Mouse (Mus musculus): ENCODE measurements around the gene Nfasc. TPM values are rescaled to one million over a fixed set of nuclear protein-coding genes. Genes with fewer than 3 reads are reported as not detected.

Gene Nfasc
- polyA plus RNA-seq, 1 experiment from 2014 or later, result 1.9 TPM

- Histone ChIP-seq H3K9ac (no peak overlapping the region), H3K4me3 (replicated peaks) (no peak overlapping the region), H3K4me2 (replicated peaks) (no peak overlapping the region), H3K27me3 (no peaks in the 10 kb centered on the region), H3K9me3 (replicated peaks) (no peaks in the 10 kb centered on the region), H3K36me3 (no peaks in the 10 kb centered on the region), H3K4me1 (no peaks in the 10 kb centered on the region), H3K27ac (replicated peaks) (no peak overlapping the region)
- ATAC-seq (ENCODE audit: insufficient number of reproducible peaks, low FRiP score, low TSS enrichment, low read depth), result no peak
- 53% methylated on average over 12 of the region's 12 CpGs for WGBS
These were observed 62.7 kb downstream of the Nfasc start for GRCm38 (mm10) chr1:132678935-132679334.

- Histone ChIP-seq H3K27ac (replicated peaks) (no peak overlapping the region), H3K4me3 (replicated peaks) (no peak overlapping the region)
- WGBS, result 32% methylated on average over 5 of the region's 5 CpGs
These were observed 63.5 kb downstream of the Nfasc start for GRCm38 (mm10) chr1:132678076-132678475.

GRCm38 (mm10) chr1:132672704-132673103 is 68.9 kb downstream of the Nfasc start:
- WGBS, result 86% methylated on average over 3 of the region's 3 CpGs
- Histone ChIP-seq H3K9me3 (replicated peaks) (no peaks in the 10 kb centered on the region), H3K27ac (replicated peaks) (no peak overlapping the region), H3K4me3 (replicated peaks) (no peak overlapping the region), H3K4me2 (replicated peaks) (no peak overlapping the region), H3K27me3 (no peaks in the 10 kb centered on the region), H3K4me1 (no peaks in the 10 kb centered on the region), H3K36me3 (no peaks in the 10 kb centered on the region), H3K9ac (no peak overlapping the region)
- no peak for ATAC-seq (ENCODE audit: insufficient number of reproducible peaks, low FRiP score, low TSS enrichment, low read depth)

More at GRCm38 (mm10) chr1:132678076-132678475, 63.5 kb downstream of the Nfasc start:
- no peaks in the 10 kb centered on the region for H3K9me3 ChIP-seq (replicated peaks)
- no peak overlapping the region for H3K9ac ChIP-seq
- H3K36me3 ChIP-seq, result no peaks in the 10 kb centered on the region
- no peak for ATAC-seq (ENCODE audit: insufficient number of reproducible peaks, low FRiP score, low TSS enrichment, low read depth)
- H3K4me1 ChIP-seq, result no peaks in the 10 kb centered on the region
- H3K4me2 ChIP-seq (replicated peaks), result no peak overlapping the region
- no peaks in the 10 kb centered on the region for H3K27me3 ChIP-seq

- no peak overlapping the region for H3K4me3 ChIP-seq (replicated peaks)
- H3K27me3 ChIP-seq, result no peaks in the 10 kb centered on the region
- no peak overlapping the region for H3K9ac ChIP-seq
- WGBS, result 90% methylated on average over 6 of the region's 6 CpGs
- no peaks in the 10 kb centered on the region for H3K36me3 ChIP-seq
- H3K4me2 ChIP-seq (replicated peaks), result no peak overlapping the region
- no peaks in the 10 kb centered on the region for H3K9me3 ChIP-seq (replicated peaks)
- no peak overlapping the region for H3K27ac ChIP-seq (replicated peaks)
- no peaks in the 10 kb centered on the region for H3K4me1 ChIP-seq
- ATAC-seq (ENCODE audit: insufficient number of reproducible peaks, low FRiP score, low TSS enrichment, low read depth), result no peak
These were observed 72.4 kb downstream of the Nfasc start for GRCm38 (mm10) chr1:132669200-132669599.

- Histone ChIP-seq H3K9me3 (replicated peaks) (no peaks in the 10 kb centered on the region), H3K9ac (no peak overlapping the region), H3K4me3 (replicated peaks) (no peak overlapping the region), H3K4me2 (replicated peaks) (no peak overlapping the region), H3K27me3 (no peaks in the 10 kb centered on the region), H3K27ac (replicated peaks) (no peak overlapping the region), H3K4me1 (no peaks in the 10 kb centered on the region), H3K36me3 (no peaks in the 10 kb centered on the region)
- no peak for ATAC-seq (ENCODE audit: insufficient number of reproducible peaks, low FRiP score, low TSS enrichment, low read depth)
- WGBS, result 19% methylated on average over 4 of the region's 4 CpGs
These were observed 81.2 kb downstream of the Nfasc start for GRCm38 (mm10) chr1:132660354-132660753.

GRCm38 (mm10) chr1:132659604-132660003 is 82.0 kb downstream of the Nfasc start:
- no peak overlapping the region for H3K9ac ChIP-seq
- no peaks in the 10 kb centered on the region for H3K36me3 ChIP-seq
- no peak overlapping the region for H3K4me3 ChIP-seq (replicated peaks)
- H3K27ac ChIP-seq (replicated peaks), result no peak overlapping the region
- no peaks in the 10 kb centered on the region for H3K9me3 ChIP-seq (replicated peaks)
- WGBS, result 22% methylated on average over 3 of the region's 3 CpGs
- H3K27me3 ChIP-seq, result no peaks in the 10 kb centered on the region
- no peak overlapping the region for H3K4me2 ChIP-seq (replicated peaks)
- no peak for ATAC-seq (ENCODE audit: insufficient number of reproducible peaks, low FRiP score, low TSS enrichment, low read depth)
- H3K4me1 ChIP-seq, result no peaks in the 10 kb centered on the region

GRCm38 (mm10) chr1:132655611-132656010 is 86.0 kb downstream of the Nfasc start:
- Histone ChIP-seq H3K4me2 (replicated peaks) (no peak overlapping the region), H3K9me3 (replicated peaks) (no peaks in the 10 kb centered on the region), H3K27me3 (no peaks in the 10 kb centered on the region), H3K36me3 (no peaks in the 10 kb centered on the region), H3K4me1 (no peaks in the 10 kb centered on the region), H3K4me3 (replicated peaks) (no peak overlapping the region), H3K9ac (no peak overlapping the region), H3K27ac (replicated peaks) (no peak overlapping the region)
- 62% methylated on average over 6 of the region's 6 CpGs for WGBS
- ATAC-seq (ENCODE audit: insufficient number of reproducible peaks, low FRiP score, low TSS enrichment, low read depth), result no peak

GRCm38 (mm10) chr1:132654769-132655168 is 86.8 kb downstream of the Nfasc start:
- no peaks in the 10 kb centered on the region for H3K27me3 ChIP-seq
- no peak for ATAC-seq (ENCODE audit: insufficient number of reproducible peaks, low FRiP score, low TSS enrichment, low read depth)
- H3K9me3 ChIP-seq (replicated peaks), result no peaks in the 10 kb centered on the region
- no peaks in the 10 kb centered on the region for H3K4me1 ChIP-seq
- no peak overlapping the region for H3K27ac ChIP-seq (replicated peaks)
- no peak overlapping the region for H3K4me2 ChIP-seq (replicated peaks)
- H3K9ac ChIP-seq, result no peak overlapping the region
- no peak overlapping the region for H3K4me3 ChIP-seq (replicated peaks)
- 68% methylated on average over 9 of the region's 9 CpGs for WGBS
- H3K36me3 ChIP-seq, result no peaks in the 10 kb centered on the region

GRCm38 (mm10) chr1:132653841-132654457 is 87.6 kb downstream of the Nfasc start:
- 61% methylated on average over 12 of the region's 12 CpGs for WGBS
- no peaks in the 10 kb centered on the region for H3K27me3 ChIP-seq
- no peak overlapping the region for H3K27ac ChIP-seq (replicated peaks)
- no peak for ATAC-seq (ENCODE audit: insufficient number of reproducible peaks, low FRiP score, low TSS enrichment, low read depth)
- H3K4me2 ChIP-seq (replicated peaks), result no peak overlapping the region
- no peak overlapping the region for H3K4me3 ChIP-seq (replicated peaks)
- no peak overlapping the region for H3K9ac ChIP-seq
- no peaks in the 10 kb centered on the region for H3K4me1 ChIP-seq
- no peaks in the 10 kb centered on the region for H3K36me3 ChIP-seq
- H3K9me3 ChIP-seq (replicated peaks), result no peaks in the 10 kb centered on the region

GRCm38 (mm10) chr1:132653161-132653560 is 88.4 kb downstream of the Nfasc start:
- H3K9ac ChIP-seq, result no peak overlapping the region
- WGBS, result 75% methylated on average over 9 of the region's 9 CpGs
- H3K4me1 ChIP-seq, result no peaks in the 10 kb centered on the region
- no peaks in the 10 kb centered on the region for H3K27me3 ChIP-seq
- no peak overlapping the region for H3K27ac ChIP-seq (replicated peaks)
- H3K4me2 ChIP-seq (replicated peaks), result no peak overlapping the region
- H3K4me3 ChIP-seq (replicated peaks), result no peak overlapping the region
- no peaks in the 10 kb centered on the region for H3K36me3 ChIP-seq
- ATAC-seq (ENCODE audit: insufficient number of reproducible peaks, low FRiP score, low TSS enrichment, low read depth), result no peak
- no peaks in the 10 kb centered on the region for H3K9me3 ChIP-seq (replicated peaks)

GRCm38 (mm10) chr1:132650680-132651079 is 90.9 kb downstream of the Nfasc start:
- Histone ChIP-seq H3K9me3 (replicated peaks) (no peaks in the 10 kb centered on the region), H3K9ac (no peak overlapping the region), H3K4me3 (replicated peaks) (no peak overlapping the region), H3K36me3 (no peaks in the 10 kb centered on the region), H3K27me3 (no peaks in the 10 kb centered on the region), H3K4me2 (replicated peaks) (no peak overlapping the region), H3K4me1 (no peaks in the 10 kb centered on the region), H3K27ac (replicated peaks) (no peak overlapping the region)
- WGBS, result 73% methylated on average over 9 of the region's 9 CpGs
- no peak for ATAC-seq (ENCODE audit: insufficient number of reproducible peaks, low FRiP score, low TSS enrichment, low read depth)

GRCm38 (mm10) chr1:132647958-132648357 is 93.6 kb downstream of the Nfasc start:
- no peak for ATAC-seq (ENCODE audit: insufficient number of reproducible peaks, low FRiP score, low TSS enrichment, low read depth)
- H3K27me3 ChIP-seq, result no peaks in the 10 kb centered on the region
- H3K9me3 ChIP-seq (replicated peaks), result no peaks in the 10 kb centered on the region
- no peak overlapping the region for H3K9ac ChIP-seq
- H3K4me2 ChIP-seq (replicated peaks), result no peak overlapping the region
- H3K36me3 ChIP-seq, result no peaks in the 10 kb centered on the region
- WGBS, result 60% methylated on average over 6 of the region's 6 CpGs
- H3K4me3 ChIP-seq (replicated peaks), result no peak overlapping the region
- H3K27ac ChIP-seq (replicated peaks), result no peak overlapping the region
- no peaks in the 10 kb centered on the region for H3K4me1 ChIP-seq
